Mouse (Mus musculus) kidney, embryonic 16.5 days (tissue): ENCODE data around the gene Ibsp. TPM values are rescaled to one million over a fixed set of nuclear protein-coding genes. Genes with fewer than 3 reads are reported as not detected.

ENCODE experiments used
- ATAC-seq: fragments of 200-750 bp; cut with Nextera tagmentation; 2 replicates; pipeline ENCODE4 v1.8.0; 2017; ENCODE audit warnings: moderate TSS enrichment; ENCODE audit not compliant: low FRiP score, low TSS enrichment
- H3K27ac ChIP-seq: fragments of 300-500 bp; sonication (generic); 2 replicates; pipeline ENCODE4 v1.5.1; 2014; ENCODE audit warnings: low read length
- H3K27me3 ChIP-seq: fragments of 300-500 bp; sonication (generic); 2 replicates; pipeline ENCODE4 v1.6.1; 2014; ENCODE audit warnings: low read length, control low read depth, mixed read lengths; ENCODE audit not compliant: insufficient read depth
- H3K36me3 ChIP-seq: fragments of 300-500 bp; sonication (generic); 2 replicates; pipeline ENCODE4 v1.6.1; 2014; ENCODE audit warnings: low read length, control low read depth, mixed read lengths; ENCODE audit not compliant: insufficient read depth
- H3K4me1 ChIP-seq: fragments of 300-500 bp; sonication (generic); 2 replicates; pipeline ENCODE4 v1.6.1; 2014; ENCODE audit warnings: low read length, control low read depth, mixed read lengths; ENCODE audit not compliant: insufficient read depth
- H3K4me2 ChIP-seq: fragments of 300-500 bp; sonication (generic); replicated peaks from 2 replicates; pipeline ENCODE4 v1.6.1; 2014; ENCODE audit warnings: low read depth, low read length
- H3K4me3 ChIP-seq: fragments of 300-500 bp; sonication (generic); 2 replicates; pipeline ENCODE4 v1.5.1; 2014; ENCODE audit warnings: mild to moderate bottlenecking, low read length
- H3K9ac ChIP-seq: fragments of 300-500 bp; sonication (generic); replicated peaks from 2 replicates; pipeline ENCODE4 v1.6.1; 2014; ENCODE audit warnings: low read length
- H3K9me3 ChIP-seq: fragments of 300-500 bp; sonication (generic); 2 replicates; pipeline ENCODE4 v1.6.1; 2016; ENCODE audit warnings: low read length, control low read depth
- WGBS: fragments of 180-500 bp; shearing (Covaris S2); extraction: QIAGEN DNeasy Blood & Tissue Kit; methylation state at CpG from one replicate; pipeline ENCODE4 v1.1.7; 2014; 5-methylcytosine and 5-hydroxymethylcytosine counted together
- polyA plus RNA-seq: library from polyadenylated mRNA; unstranded; fragments of >200 nt; fragmentation: Nextera tagmentation; extraction: Ambion mirVana; gene quantifications from 2 replicates; pipeline ENCODE4 v1.2.1, GENCODE M21; 2015

Gene Ibsp
- polyA plus RNA-seq, 1 experiment from 2014 or later, result 1.1 TPM

- H3K36me3 ChIP-seq, result no peaks in the 10 kb centered on the region
- H3K9me3 ChIP-seq, result no peaks in the 10 kb centered on the region
- no peak overlapping the region for H3K4me3 ChIP-seq
- H3K4me1 ChIP-seq, result no peaks in the 10 kb centered on the region
- no peak overlapping the region for H3K4me2 ChIP-seq
- ATAC-seq, result no peak; the same call in 1 of the 2 replicates
- H3K9ac ChIP-seq, result no peak overlapping the region
- H3K27ac ChIP-seq, result no peak overlapping the region
- H3K27me3 ChIP-seq, result no peaks in the 10 kb centered on the region
Measured at GRCm38 (mm10) chr5:104327876-104328275, 28.9 kb downstream of the Ibsp start.

- Histone ChIP-seq H3K9ac (no peak overlapping the region), H3K27me3 (no peaks in the 10 kb centered on the region), H3K27ac (no peak overlapping the region), H3K4me2 (no peak overlapping the region), H3K4me1 (0 out of 2 replicates have a peak, but pooled peaks cover 3% of the 10 kb centered on the region), H3K9me3 (no peaks in the 10 kb centered on the region), H3K36me3 (no peaks in the 10 kb centered on the region), H3K4me3 (no peak overlapping the region)
- no peak for ATAC-seq
- 72% methylated on average over 4 of the region's 4 CpGs for WGBS
Measured at GRCm38 (mm10) chr5:104328317-104328850, 29.4 kb downstream of the Ibsp start.

GRCm38 (mm10) chr5:104329381-104329780, 30.4 kb downstream of the Ibsp start:
- Histone ChIP-seq H3K36me3 (no peaks in the 10 kb centered on the region), H3K9me3 (no peaks in the 10 kb centered on the region), H3K4me2 (no peak overlapping the region), H3K27ac (no peak overlapping the region), H3K4me3 (no peak overlapping the region), H3K9ac (no peak overlapping the region), H3K27me3 (no peaks in the 10 kb centered on the region), H3K4me1 (0 out of 2 replicates have a peak, but pooled peaks cover 3% of the 10 kb centered on the region)
- 81% methylated on average over 5 of the region's 5 CpGs for WGBS
- no peak for ATAC-seq

GRCm38 (mm10) chr5:104330088-104330487, 31.1 kb downstream of the Ibsp start:
- Histone ChIP-seq H3K36me3 (no peaks in the 10 kb centered on the region), H3K27me3 (no peaks in the 10 kb centered on the region), H3K4me1 (0 out of 2 replicates have a peak, but pooled peaks cover 3% of the 10 kb centered on the region), H3K4me3 (no peak overlapping the region), H3K9ac (no peak overlapping the region), H3K27ac (no peak overlapping the region), H3K9me3 (no peaks in the 10 kb centered on the region), H3K4me2 (no peak overlapping the region)
- WGBS, result 83% methylated on average over 5 of the region's 5 CpGs
- ATAC-seq, result no peak

GRCm38 (mm10) chr5:104332296-104332695, 33.3 kb downstream of the Ibsp start:
- no peak overlapping the region for H3K4me3 ChIP-seq
- WGBS, result 39% methylated on average over 3 of the region's 3 CpGs
- no peaks in the 10 kb centered on the region for H3K9me3 ChIP-seq
- no peak for ATAC-seq
- H3K4me1 ChIP-seq, result 0 out of 2 replicates have a peak, but pooled peaks cover 3% of the 10 kb centered on the region
- H3K4me2 ChIP-seq, result no peak overlapping the region
- no peaks in the 10 kb centered on the region for H3K36me3 ChIP-seq
- no peak overlapping the region for H3K9ac ChIP-seq
- no peaks in the 10 kb centered on the region; the same call in 1 of the 2 replicates for H3K27me3 ChIP-seq
- H3K27ac ChIP-seq, result no peak overlapping the region

GRCm38 (mm10) chr5:104333231-104333640, 34.3 kb downstream of the Ibsp start:
- no peak overlapping the region for H3K9ac ChIP-seq
- ATAC-seq, result peak; percentile 69; the same call in 1 of the 2 replicates
- H3K4me1 ChIP-seq, result 0 out of 2 replicates have a peak, but pooled peaks cover 3% of the 10 kb centered on the region
- H3K9me3 ChIP-seq, result no peaks in the 10 kb centered on the region
- H3K4me2 ChIP-seq, result no peak overlapping the region
- 30% methylated on average over 7 of the region's 7 CpGs for WGBS
- no peaks in the 10 kb centered on the region; the same call in 1 of the 2 replicates for H3K27me3 ChIP-seq
- no peak overlapping the region for H3K27ac ChIP-seq
- no peaks in the 10 kb centered on the region for H3K36me3 ChIP-seq
- no peak overlapping the region for H3K4me3 ChIP-seq

GRCm38 (mm10) chr5:104333643-104334042, 34.7 kb downstream of the Ibsp start:
- Histone ChIP-seq H3K27ac (no peak overlapping the region), H3K9me3 (no peaks in the 10 kb centered on the region), H3K4me3 (no peak overlapping the region), H3K4me1 (0 out of 2 replicates have a peak, but pooled peaks cover 3% of the 10 kb centered on the region), H3K27me3 (no peaks in the 10 kb centered on the region; the same call in 1 of the 2 replicates), H3K4me2 (no peak overlapping the region), H3K36me3 (no peaks in the 10 kb centered on the region), H3K9ac (no peak overlapping the region)
- ATAC-seq, result 0 out of 2 replicates have a peak, but pooled peaks have one; percentile 23
- WGBS, result 75% methylated on average over 6 of the region's 6 CpGs

- Histone ChIP-seq H3K27ac (no peak overlapping the region), H3K9ac (no peak overlapping the region), H3K4me2 (no peak overlapping the region), H3K4me3 (no peak overlapping the region), H3K27me3 (no peaks in the 10 kb centered on the region; the same call in 1 of the 2 replicates), H3K4me1 (0 out of 2 replicates have a peak, but pooled peaks cover 3% of the 10 kb centered on the region), H3K36me3 (no peaks in the 10 kb centered on the region), H3K9me3 (no peaks in the 10 kb centered on the region)
- no peak for ATAC-seq
- 77% methylated on average over 14 of the region's 14 CpGs for WGBS
Measured at GRCm38 (mm10) chr5:104334516-104334915, 35.5 kb downstream of the Ibsp start.

- H3K27me3 ChIP-seq, result no peaks in the 10 kb centered on the region; the same call in 1 of the 2 replicates
- H3K9me3 ChIP-seq, result no peaks in the 10 kb centered on the region
- no peaks in the 10 kb centered on the region for H3K36me3 ChIP-seq
- 0 out of 2 replicates have a peak, but pooled peaks cover 7% of the 10 kb centered on the region for H3K4me1 ChIP-seq
- H3K4me3 ChIP-seq, result no peak overlapping the region
- H3K9ac ChIP-seq, result no peak overlapping the region
- no peak overlapping the region for H3K27ac ChIP-seq
- ATAC-seq, result no peak
- no peak overlapping the region for H3K4me2 ChIP-seq
- WGBS, result 80% methylated on average over 5 of the region's 5 CpGs
Measured at GRCm38 (mm10) chr5:104335962-104336361, 37.0 kb downstream of the Ibsp start.

- no peak overlapping the region for H3K9ac ChIP-seq
- ATAC-seq, result no peak
- H3K4me2 ChIP-seq, result no peak overlapping the region
- no peaks in the 10 kb centered on the region; the same call in 1 of the 2 replicates for H3K27me3 ChIP-seq
- H3K4me1 ChIP-seq, result 0 out of 2 replicates have a peak, but pooled peaks cover 7% of the 10 kb centered on the region
- no peak overlapping the region for H3K4me3 ChIP-seq
- WGBS, result 84% methylated on average over 4 of the region's 4 CpGs
- H3K27ac ChIP-seq, result no peak overlapping the region
- no peaks in the 10 kb centered on the region for H3K36me3 ChIP-seq
- no peaks in the 10 kb centered on the region for H3K9me3 ChIP-seq
Measured at GRCm38 (mm10) chr5:104337491-104337890, 38.5 kb downstream of the Ibsp start.
